Mouse (Mus musculus) 3T3-L1 (cell line): ENCODE results near the gene Kbtbd3.
A peak's percentile ranks its signal among the peaks of the same experiment; 100 is the strongest.

Experiments
- DNase-seq: peaks from one replicate; pipeline ENCODE4 v3.0.0-alpha.2; 2015; ENCODE audit warnings: low read depth, low spot score

Kbtbd3 gene

DNA sequence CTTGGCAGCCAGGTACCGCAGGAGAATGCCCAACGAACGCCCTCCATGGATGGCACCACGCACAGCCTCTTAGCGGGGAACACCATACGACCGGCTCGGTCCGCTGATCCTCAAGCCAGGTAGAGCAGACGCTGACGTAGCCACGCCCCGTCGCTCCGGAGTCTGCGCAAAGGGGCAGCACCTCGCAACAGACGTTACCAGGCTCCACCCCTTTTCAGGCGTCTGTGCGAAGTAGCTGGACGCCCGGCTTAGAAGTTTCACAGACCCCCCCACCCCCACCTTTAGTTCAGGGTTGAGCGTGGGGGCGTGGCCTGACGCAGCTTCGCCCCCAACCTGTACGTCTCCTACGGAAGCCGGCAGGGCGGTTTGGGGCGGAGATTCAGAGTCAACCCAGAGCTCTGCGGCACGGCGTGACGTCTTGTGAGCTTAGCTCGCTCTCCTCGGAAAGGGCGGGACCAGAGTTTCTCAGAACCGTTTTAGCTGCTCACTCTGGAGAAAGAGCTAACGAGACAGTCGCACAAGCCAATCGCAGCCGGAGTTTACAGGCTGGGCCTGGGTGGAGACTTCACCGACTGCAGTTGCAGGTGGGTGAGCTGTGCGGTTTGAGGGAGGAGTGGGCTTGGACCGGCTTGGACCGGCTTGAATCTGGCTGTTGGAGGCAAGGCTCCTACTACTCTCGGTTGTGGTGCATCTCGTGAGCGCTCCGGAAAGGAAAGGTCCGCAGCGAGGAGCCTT lies at the start of gene Kbtbd3, which contains the start of gene Aasdhppt:
TSS of gene Kbtbd3 (plus strand) at position 483 of the 735 bp plus-strand sequence.
TSS of gene Aasdhppt (minus strand) at position 121 of the 735 bp plus-strand sequence.
- DNase-seq = peak; percentile 99

- peak; percentile 62 for DNase-seq
These were observed 49.5 kb upstream of the Kbtbd3 start for GRCm38 (mm10) chr9:4259841-4260745.

DNA sequence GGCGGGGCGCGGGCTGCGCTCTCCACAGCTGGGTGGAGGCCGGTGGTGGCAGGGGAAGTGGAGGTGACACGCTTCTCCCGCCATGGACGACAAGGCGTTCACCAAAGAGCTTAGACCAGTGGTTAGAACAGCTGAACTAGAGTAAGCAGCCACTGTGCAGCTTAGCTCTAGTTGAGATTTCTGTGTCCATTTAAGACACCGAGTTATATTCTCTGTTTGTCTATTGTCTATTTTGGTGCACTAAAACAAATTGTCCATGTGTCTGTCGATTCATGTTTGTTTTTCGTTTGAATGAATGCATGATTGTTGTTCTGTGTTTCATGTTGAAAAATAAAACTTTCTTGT lies 48.9 kb upstream of the Kbtbd3 start:
- DNase-seq = no peak

GRCm38 (mm10) chr9:4266881-4267280 lies 42.8 kb upstream of the Kbtbd3 start:
- no peak for DNase-seq

DNA sequence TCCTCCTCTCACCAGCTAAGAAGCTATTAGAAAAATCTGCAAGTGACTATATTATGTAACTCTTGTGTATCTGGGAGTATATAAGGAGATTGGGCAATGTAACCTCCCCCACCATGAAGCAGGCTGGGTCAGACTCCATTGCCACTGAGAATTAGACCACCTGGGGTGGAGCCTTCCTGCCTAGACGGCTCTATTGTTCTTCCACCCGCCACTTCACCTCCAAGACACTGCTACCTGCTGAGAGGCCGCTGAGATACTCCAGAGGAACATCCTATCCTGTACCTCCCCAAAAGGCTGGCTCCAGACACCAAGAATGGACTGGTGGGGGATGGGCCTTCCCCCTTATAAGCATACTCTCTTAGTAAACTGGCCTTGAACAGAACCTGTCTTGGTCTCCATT lies 25.8 kb upstream of the Kbtbd3 start:
- DNase-seq = no peak

- DNase-seq = no peak
These were observed 9.2 kb upstream of the Kbtbd3 start for GRCm38 (mm10) chr9:4300466-4300865.

DNA sequence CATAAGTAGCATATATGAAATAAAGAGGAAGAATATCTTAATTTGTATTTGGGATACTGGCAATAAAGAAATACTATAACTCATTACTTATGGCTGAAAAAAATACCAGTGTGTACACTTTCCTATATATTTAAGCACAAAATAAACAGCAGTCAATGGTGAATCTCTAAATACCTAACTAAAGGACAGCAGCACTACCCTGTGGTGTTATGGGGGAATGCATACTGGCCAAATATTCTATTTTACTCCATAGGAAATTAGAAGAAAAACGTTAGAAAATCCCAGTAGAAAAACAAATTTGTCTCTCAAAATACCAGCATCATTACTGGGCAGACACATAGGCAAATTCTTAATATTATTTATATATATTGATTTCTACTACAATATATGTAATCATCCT lies 4.8 kb upstream of the Kbtbd3 start:
- peak; percentile 24 for DNase-seq

DNA sequence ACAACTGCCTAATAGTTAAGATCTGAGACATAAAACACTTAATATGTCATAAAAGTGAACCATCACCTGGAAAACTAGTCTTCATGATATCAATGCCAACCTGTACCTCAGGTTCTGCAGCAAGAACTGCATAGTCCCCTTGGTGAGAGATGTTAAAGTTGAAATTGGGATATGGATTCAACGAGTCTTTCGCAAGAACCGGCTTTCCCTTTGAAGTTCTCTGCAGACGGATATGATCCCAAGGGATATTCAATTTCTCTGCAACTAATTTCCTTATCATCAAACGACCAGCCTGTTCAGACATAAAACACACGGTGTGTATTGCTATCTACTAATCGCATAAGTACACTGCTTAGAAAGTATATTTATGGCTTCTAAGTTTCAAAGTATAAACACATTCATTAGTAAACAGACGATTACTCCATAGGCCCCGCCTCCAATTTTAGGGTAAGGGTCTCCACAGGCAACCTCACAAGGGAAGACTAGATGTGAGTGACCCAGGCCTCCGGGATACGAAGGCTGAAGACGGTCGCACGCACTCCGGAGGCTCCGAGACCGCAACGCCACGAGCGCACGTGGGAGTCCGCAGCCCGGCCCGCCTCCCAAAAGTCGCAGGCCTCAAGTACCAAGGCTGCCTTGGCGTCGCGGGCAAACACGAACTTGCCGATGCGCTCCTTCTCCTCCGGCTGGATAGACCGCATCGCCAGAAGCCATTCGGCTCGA lies 844 bp upstream of the Kbtbd3 start:
- peak; percentile 33 for DNase-seq

DNA sequence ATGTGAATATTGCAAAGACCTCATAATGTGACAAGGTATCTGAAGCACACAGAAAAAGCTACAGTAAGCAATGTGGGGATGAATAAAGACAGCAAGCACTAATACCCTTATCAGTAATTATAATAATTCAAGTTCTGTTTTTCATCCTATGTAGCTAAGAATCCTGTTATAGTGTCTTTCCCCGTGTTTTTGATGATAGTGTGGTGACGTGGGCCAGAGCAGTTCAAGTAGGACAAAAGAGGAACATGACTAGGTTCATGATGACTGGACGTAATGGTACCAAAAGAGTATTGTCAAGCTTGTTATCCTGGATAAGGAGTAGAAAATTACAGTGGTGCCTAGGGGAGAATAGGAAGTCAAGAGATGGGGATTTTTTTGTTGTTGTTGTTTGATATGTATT lies 1.1 kb downstream of the Kbtbd3 start:
- no peak for DNase-seq

- peak; percentile 40 for DNase-seq
These were observed 1.5 kb downstream of the Kbtbd3 start for GRCm38 (mm10) chr9:4311162-4311561.

DNA sequence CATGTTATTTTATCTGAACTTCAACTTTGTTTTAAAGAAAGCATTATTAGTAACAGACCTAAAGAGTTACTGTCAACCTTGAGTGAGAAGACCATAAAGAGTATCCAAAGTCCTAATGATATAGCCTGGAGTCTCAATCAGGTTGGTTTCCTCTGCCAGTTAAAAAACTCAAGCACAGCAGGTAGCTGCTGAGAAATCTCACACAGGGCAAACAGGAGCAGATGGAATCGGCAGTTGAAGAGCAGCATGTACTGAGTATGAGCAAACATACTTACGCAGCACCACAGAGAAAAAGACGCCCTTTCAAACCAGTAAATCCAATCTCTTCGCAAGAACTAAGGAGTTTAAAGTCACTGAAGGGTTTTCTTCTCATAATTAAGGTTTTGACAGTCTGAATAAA lies 4.3 kb downstream of the Kbtbd3 start:
- DNase-seq = no peak

DNA sequence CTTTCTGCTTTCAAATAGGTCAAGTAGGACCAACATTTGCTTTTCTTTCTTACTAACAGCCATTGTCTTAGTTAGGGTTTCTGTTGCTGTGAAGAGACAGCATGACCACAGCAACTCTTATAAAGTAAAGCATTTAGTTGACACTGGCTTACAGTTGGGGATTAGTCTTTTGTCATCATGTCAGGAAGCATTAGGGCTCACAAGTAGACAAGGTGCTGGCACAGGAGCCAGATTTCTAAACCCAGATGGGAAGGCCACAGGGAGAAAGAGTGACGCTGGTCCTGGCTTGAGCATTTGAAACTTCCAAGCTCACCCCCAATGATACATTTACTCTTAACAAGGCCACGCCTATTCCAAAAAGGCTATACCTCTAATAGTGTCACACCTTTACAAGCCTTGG lies 6.1 kb downstream of the Kbtbd3 start:
- DNase-seq = no peak

GRCm38 (mm10) chr9:4318939-4319721 lies 9.5 kb downstream of the Kbtbd3 start:
- no peak for DNase-seq

DNA sequence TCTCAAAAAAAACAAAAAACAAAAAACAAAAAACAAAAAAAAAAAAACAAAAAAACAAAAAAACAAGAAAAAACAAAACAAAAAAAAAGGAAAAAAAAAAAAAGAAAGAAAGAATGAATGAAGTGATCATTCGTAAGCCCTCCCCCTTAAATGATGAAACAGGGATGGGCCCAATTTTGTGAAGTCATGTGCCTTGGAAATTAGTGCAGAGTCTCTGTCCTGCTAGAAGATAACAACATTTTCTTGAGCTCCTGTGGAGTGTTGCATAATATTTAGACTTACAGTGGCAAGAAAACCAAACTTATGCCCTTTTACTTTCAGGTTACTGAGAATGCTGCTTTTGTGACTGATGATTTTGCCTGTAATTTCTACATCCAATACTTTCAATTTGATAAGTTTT lies 43.5 kb downstream of the Kbtbd3 start:
- DNase-seq = no peak

GRCm38 (mm10) chr9:4375828-4376639 lies 66.4 kb downstream of the Kbtbd3 start, which contains the start of gene Msantd4:
Msantd4 (plus strand) TSS chr9:4376562.
- DNase-seq = peak; percentile 100

- DNase-seq = no peak
These were observed 67.0 kb downstream of the Kbtbd3 start for GRCm38 (mm10) chr9:4376640-4377120.
